Mouse (Mus musculus): Measurements from ENCODE around the gene Ddx41. TPM values are rescaled to one million over a fixed set of nuclear protein-coding genes. Genes with fewer than 3 reads are reported as not detected.

Ddx41 gene
- polyA plus RNA-seq, 1 experiment from 2014 or later, result 74.8 TPM

DNA sequence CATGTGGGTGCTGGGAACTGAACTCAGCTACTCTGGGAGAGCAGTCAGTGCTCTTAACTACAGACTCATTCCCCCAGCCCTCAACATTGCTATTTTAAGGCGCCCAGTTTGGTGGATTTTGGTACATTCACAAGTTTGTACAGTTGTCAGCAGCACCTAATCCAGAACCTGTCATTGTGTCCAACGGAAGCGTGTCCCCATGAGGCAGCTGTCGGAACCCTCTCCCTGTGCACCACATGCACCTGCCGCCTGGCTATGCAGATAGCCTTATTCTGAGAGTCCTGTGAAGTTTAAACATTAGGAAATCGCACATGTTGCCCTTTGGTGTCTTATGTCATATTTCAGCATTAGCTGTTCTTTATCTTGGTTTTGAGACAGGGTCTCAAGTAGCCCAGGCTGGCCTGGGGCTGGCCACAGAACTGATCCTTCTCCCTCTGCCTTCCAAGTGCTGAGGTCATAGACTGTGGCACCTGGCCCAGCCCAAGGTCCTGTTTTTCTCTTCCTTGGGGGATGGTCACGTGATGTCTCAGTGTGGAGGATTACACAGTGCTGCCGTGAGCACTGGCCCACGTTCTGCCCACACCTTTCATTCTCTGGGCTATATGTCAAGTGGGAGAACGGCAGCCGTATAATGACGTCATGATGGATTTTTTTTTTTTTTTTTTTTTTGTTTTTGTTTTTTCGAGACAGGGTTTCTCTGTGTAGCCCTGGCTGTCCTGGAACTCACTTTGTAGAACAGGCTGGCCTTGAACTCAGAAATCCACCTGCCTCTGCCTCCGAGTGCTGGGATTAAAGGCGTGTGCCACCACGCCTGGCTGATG lies 10.5 kb downstream of the Ddx41 start:
- Histone ChIP-seq H3K4me3 (ENCODE audit: low read depth, low read length) (no peak overlapping the region), H3K27ac (ENCODE audit: low read depth) (no peak overlapping the region), H3K9ac (no peak overlapping the region), H3K4me1 (ENCODE audit: insufficient read depth) (no peaks in the 10 kb centered on the region), H3K4me2 (no peak overlapping the region), H3K9me3 (ENCODE audit: low read depth, low read length) (no peaks in the 10 kb centered on the region), H3K36me3 (ENCODE audit: insufficient read depth) (peaks cover 18% of the 10 kb centered on the region), H3K27me3 (ENCODE audit: insufficient read depth, low read length) (no peaks in the 10 kb centered on the region)
- WGBS, result 66% methylated on average over 16 of the region's 16 CpGs
- no peak for ATAC-seq (ENCODE audit: insufficient read depth)
- DNase-seq, result no peak
- no peak for TF ChIP-seq CTCF (IDR thresholded peaks at IDR 0.05; ENCODE audit: low read depth)

DNA sequence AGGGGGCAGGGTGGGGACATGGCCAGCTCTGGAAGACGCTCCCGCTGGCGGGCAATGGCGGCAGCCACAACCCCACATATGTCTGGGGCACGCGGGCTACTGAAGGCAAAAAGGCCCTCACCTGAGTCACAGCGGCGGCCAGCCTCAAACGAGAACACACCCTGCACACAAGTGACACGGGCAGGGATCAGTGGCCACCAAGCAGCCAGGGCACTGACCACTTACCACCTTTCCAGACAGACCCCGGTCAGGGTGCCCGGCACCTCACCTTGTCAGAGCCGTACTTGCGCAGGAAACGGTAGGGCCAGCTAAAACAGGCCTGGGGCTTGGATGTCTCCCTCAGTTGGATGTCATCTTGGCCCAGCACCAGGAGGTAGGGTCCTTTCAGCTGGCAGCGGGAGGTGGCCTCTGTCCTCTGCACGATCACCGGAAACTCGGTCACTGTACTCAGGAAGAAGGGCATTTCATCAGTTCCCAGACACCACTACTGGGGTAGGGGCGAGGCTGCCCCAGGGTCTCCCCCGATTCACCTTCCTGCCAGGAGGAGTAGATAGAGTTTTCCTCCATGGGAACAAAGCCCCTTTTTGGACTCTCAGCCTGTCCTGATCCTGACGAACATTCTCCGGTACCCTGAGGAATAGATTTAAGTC lies 12.4 kb downstream of the Ddx41 start:
- Histone ChIP-seq H3K4me3 (ENCODE audit: low read depth, low read length) (no peak overlapping the region), H3K9me3 (ENCODE audit: low read depth, low read length) (no peaks in the 10 kb centered on the region), H3K27me3 (ENCODE audit: insufficient read depth, low read length) (no peaks in the 10 kb centered on the region), H3K4me2 (no peak overlapping the region), H3K36me3 (ENCODE audit: insufficient read depth) (0 out of 2 replicates have a peak, but pooled peaks cover under 1% of the 10 kb centered on the region), H3K27ac (ENCODE audit: low read depth) (no peak overlapping the region), H3K9ac (no peak overlapping the region), H3K4me1 (ENCODE audit: insufficient read depth) (no peaks in the 10 kb centered on the region)
- ATAC-seq (ENCODE audit: insufficient read depth) (no peak), DNase-seq (no peak)
- no peak for TF ChIP-seq CTCF (IDR thresholded peaks at IDR 0.05; ENCODE audit: low read depth)
- 89% methylated on average over 23 of the region's 23 CpGs for WGBS

DNA sequence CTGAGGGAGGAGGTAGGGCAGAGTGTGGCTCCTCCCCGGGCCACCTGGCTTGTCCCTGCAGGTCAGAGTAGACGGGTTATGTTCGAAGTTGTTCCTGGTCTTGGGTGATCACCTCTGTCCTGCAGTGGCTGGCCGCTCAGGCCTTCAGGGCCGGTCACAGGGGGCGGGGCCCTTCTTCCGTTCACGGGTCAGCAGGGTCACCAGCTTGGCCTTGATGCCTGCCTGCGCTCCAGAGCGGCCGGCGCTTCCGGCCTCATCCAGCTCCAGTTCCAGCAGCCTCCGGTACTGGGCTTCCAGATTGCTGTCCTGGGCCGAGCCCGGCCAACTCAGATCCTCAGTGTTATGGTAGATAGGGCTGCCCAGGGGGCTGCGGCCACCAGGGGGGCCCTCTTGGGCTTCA lies 13.2 kb downstream of the Ddx41 start:
- Histone ChIP-seq H3K4me3 (ENCODE audit: low read depth, low read length) (no peak overlapping the region), H3K4me1 (ENCODE audit: insufficient read depth) (no peaks in the 10 kb centered on the region), H3K4me2 (no peak overlapping the region), H3K36me3 (ENCODE audit: insufficient read depth) (no peaks in the 10 kb centered on the region), H3K9ac (no peak overlapping the region), H3K27me3 (ENCODE audit: insufficient read depth, low read length) (no peaks in the 10 kb centered on the region), H3K9me3 (ENCODE audit: low read depth, low read length) (no peaks in the 10 kb centered on the region), H3K27ac (ENCODE audit: low read depth) (no peak overlapping the region)
- DNase-seq, result no peak
- no peak for TF ChIP-seq CTCF (IDR thresholded peaks at IDR 0.05; ENCODE audit: low read depth)
- ATAC-seq (ENCODE audit: insufficient read depth), result 0 out of 2 replicates have a peak, but pooled peaks have one; percentile 12
- WGBS, result 55% methylated on average over 17 of the region's 17 CpGs

DNA sequence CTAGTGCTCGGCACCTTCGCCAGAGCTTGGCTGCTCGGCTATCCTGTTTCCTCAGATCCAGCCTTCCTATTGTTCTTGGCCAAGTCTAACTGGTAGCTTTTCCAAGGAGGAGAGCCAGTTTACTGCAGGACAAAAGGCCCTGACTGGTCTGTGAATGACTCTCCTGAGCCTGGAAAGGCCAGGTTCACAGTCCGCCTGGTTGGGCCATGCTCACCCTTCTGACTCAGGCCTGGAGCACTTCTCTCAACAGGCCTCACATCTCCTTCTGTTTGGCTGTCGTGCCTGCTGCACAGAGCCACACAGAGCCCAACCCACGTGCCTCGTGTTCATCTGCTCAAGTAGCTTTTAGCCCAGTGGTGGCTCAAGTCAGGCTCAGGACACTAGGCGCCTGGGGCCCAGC lies 13.7 kb downstream of the Ddx41 start:
- Histone ChIP-seq H3K4me3 (ENCODE audit: low read depth, low read length) (no peak overlapping the region), H3K4me1 (ENCODE audit: insufficient read depth) (no peaks in the 10 kb centered on the region), H3K9ac (0 out of 2 replicates have a peak overlapping the region, but pooled peaks have one; percentile 14), H3K4me2 (no peak overlapping the region), H3K27ac (ENCODE audit: low read depth) (no peak overlapping the region), H3K27me3 (ENCODE audit: insufficient read depth, low read length) (no peaks in the 10 kb centered on the region), H3K36me3 (ENCODE audit: insufficient read depth) (no peaks in the 10 kb centered on the region), H3K9me3 (ENCODE audit: low read depth, low read length) (no peaks in the 10 kb centered on the region)
- no peak for DNase-seq
- WGBS, result 50% methylated on average over 8 of the region's 8 CpGs
- ATAC-seq (ENCODE audit: insufficient read depth), result no peak
- no peak for TF ChIP-seq CTCF (IDR thresholded peaks at IDR 0.05; ENCODE audit: low read depth)

DNA sequence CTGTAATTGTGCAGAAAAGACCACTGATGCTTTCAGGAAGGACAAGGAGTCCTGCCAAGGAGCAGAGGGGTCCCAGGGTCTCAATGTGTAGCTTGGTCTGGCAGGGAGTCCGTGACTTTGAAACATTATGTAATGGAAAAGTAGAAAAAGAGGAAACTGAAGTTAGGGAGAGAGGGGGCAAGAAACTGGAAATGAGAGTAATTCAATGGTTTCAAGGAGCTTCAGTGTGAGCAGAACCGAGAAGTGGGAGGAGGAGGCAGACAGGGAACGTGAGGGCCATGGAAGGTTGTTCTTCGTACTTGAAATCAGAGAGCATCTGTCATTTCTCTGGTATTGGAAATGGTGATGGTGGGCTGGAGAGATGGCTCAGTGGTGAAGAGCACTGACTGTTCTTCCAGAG lies 16.9 kb downstream of the Ddx41 start:
- no peaks in the 10 kb centered on the region for H3K27me3 ChIP-seq (ENCODE audit: insufficient read depth, low read length)
- 73% methylated on average over 4 of the region's 4 CpGs for WGBS

DNA sequence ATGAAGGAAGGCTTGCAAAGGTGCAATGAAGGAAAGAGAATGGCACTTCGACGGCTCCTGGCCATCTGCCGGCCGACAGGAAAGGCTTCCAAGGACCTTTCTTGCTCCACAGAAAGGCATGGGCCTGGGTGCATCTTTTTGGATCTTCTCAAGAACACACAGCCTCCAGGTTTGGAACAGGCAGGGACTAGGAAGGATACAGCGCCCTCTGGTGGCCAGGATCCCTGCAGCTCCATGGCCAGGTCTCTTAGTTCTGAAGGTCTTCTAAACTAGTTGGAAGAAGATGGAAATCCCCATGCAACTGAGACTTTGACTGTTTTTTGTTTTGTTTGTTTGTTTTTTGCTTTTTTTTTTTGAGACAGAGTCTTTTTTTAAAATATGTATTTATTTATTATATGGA lies 19.5 kb downstream of the Ddx41 start:
- peak; percentile 95 for TF ChIP-seq CTCF (IDR thresholded peaks at IDR 0.05; ENCODE audit: low read depth)
- Histone ChIP-seq H3K4me3 (ENCODE audit: low read depth, low read length) (no peak overlapping the region), H3K4me1 (ENCODE audit: insufficient read depth) (peaks cover 3% of the 10 kb centered on the region; the same call in 1 of the 2 replicates), H3K9ac (no peak overlapping the region), H3K9me3 (ENCODE audit: low read depth, low read length) (no peaks in the 10 kb centered on the region), H3K36me3 (ENCODE audit: insufficient read depth) (peaks cover 2% of the 10 kb centered on the region; the same call in 1 of the 2 replicates), H3K27ac (ENCODE audit: low read depth) (no peak overlapping the region), H3K27me3 (ENCODE audit: insufficient read depth, low read length) (no peaks in the 10 kb centered on the region), H3K4me2 (no peak overlapping the region)
- ATAC-seq (ENCODE audit: insufficient read depth) (no peak), DNase-seq (peak; percentile 94)
- 8% methylated on average over 5 of the region's 5 CpGs for WGBS

More for the DNA sequence above, 16.9 kb downstream of the Ddx41 start:
- DNase-seq, result no peak
- H3K4me3 ChIP-seq (ENCODE audit: low read depth, low read length), result no peak overlapping the region
- no peaks in the 10 kb centered on the region for H3K36me3 ChIP-seq (ENCODE audit: insufficient read depth)
- H3K27ac ChIP-seq (ENCODE audit: low read depth), result no peak overlapping the region
- ATAC-seq (ENCODE audit: insufficient read depth), result no peak
- no peak overlapping the region for H3K9ac ChIP-seq
- no peak for TF ChIP-seq CTCF (IDR thresholded peaks at IDR 0.05; ENCODE audit: low read depth)
- H3K4me2 ChIP-seq, result no peak overlapping the region
- H3K4me1 ChIP-seq (ENCODE audit: insufficient read depth), result no peaks in the 10 kb centered on the region
- H3K9me3 ChIP-seq (ENCODE audit: low read depth, low read length), result no peaks in the 10 kb centered on the region

DNA sequence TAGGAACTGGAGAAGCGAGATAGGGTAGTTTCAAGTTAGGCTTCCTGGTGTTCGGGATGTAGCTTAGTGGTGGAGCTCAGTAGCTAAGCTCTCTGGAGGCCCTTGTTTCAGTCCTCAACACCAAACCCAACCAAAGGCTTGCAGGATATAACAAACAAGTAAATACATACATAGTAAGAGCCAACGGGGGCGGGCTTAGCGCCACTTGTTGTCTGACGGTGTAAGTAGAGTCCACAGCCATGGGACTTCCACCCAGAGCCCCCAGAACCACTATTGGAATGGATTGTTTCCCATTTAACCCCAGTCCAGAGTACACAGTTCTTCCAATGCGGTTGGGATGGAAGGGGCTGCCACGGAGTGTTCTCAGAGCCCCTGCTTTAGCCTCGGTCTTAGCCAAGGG lies 22.6 kb downstream of the Ddx41 start:
- TF ChIP-seq CTCF (IDR thresholded peaks at IDR 0.05; ENCODE audit: low read depth), result no peak
- Histone ChIP-seq H3K4me1 (ENCODE audit: insufficient read depth) (peaks cover 21% of the 10 kb centered on the region), H3K9ac (0 out of 2 replicates have a peak overlapping the region, but pooled peaks have one; percentile 80), H3K27me3 (ENCODE audit: insufficient read depth, low read length) (no peaks in the 10 kb centered on the region), H3K4me2 (peak overlapping the region; percentile 91), H3K36me3 (ENCODE audit: insufficient read depth) (peaks cover 23% of the 10 kb centered on the region), H3K4me3 (ENCODE audit: low read depth, low read length) (peak overlapping the region; percentile 77; the same call in 1 of the 2 replicates), H3K27ac (ENCODE audit: low read depth) (no peak overlapping the region), H3K9me3 (ENCODE audit: low read depth, low read length) (no peaks in the 10 kb centered on the region)
- ATAC-seq (ENCODE audit: insufficient read depth) (no peak), DNase-seq (no peak)
- 36% methylated on average over 9 of the region's 9 CpGs for WGBS
